Mouse (Mus musculus) C2C12 (cell line): ENCODE results near the gene Scp2d1.

Source experiments
- CEBPB ChIP-seq: IDR thresholded peaks from one replicate; pipeline ENCODE4 v1.6.1; 2011; ENCODE audit warnings: low read depth, mild to moderate bottlenecking, control low read depth, moderate library complexity
- CTCF ChIP-seq: IDR thresholded peaks from one replicate; pipeline ENCODE4 v1.5.1; 2011; ENCODE audit not compliant: control insufficient read depth, insufficient read depth, insufficient read length
- FOSL1 ChIP-seq: IDR thresholded peaks from one replicate; pipeline ENCODE4 v1.8.0; 2011; ENCODE audit warnings: mild to moderate bottlenecking, low read length; ENCODE audit not compliant: poor library complexity, insufficient read depth, severe bottlenecking
- MAX ChIP-seq: IDR thresholded peaks from one replicate; pipeline ENCODE4 v1.6.1; 2011; ENCODE audit warnings: mild to moderate bottlenecking, control low read depth
- MYOD1 ChIP-seq: IDR thresholded peaks from one replicate; pipeline ENCODE4 v1.6.1; 2011; ENCODE audit warnings: low read depth; ENCODE audit not compliant: control insufficient read depth, insufficient read length
- MYOG ChIP-seq: IDR thresholded peaks from one replicate; pipeline ENCODE4 v1.6.1; 2011; ENCODE audit not compliant: control insufficient read depth, insufficient read length; ENCODE audit errors: extremely low read depth
- USF1 ChIP-seq: IDR thresholded peaks from one replicate; pipeline ENCODE4 v1.6.1; 2011; ENCODE audit warnings: low read depth, mild to moderate bottlenecking, control low read depth, moderate library complexity

GRCm38 (mm10) chr2:144836667-144837311 lies 13.3 kb downstream of the Scp2d1 start:
- no peak for TF ChIP-seq USF1
- no peak for TF ChIP-seq CTCF
- TF ChIP-seq MAX, result no peak
- no peak for TF ChIP-seq CEBPB
- no peak for TF ChIP-seq MYOG
- TF ChIP-seq MYOD1, result no peak
- no peak for TF ChIP-seq FOSL1
